Mouse (Mus musculus) embryo, embryonic 10.5 days (tissue): ENCODE measurements around the gene Slc22a30.
"Not testable (repeated sequence)": the region's sequence is repeated elsewhere in the genome, so short reads cannot be mapped to it uniquely, and the experiment has no call there.

Experiments
- DNase-seq: peaks from one replicate; pipeline ENCODE4 v3.0.0-alpha.2; 2015; ENCODE audit warnings: low spot score

Gene Slc22a30

DNA sequence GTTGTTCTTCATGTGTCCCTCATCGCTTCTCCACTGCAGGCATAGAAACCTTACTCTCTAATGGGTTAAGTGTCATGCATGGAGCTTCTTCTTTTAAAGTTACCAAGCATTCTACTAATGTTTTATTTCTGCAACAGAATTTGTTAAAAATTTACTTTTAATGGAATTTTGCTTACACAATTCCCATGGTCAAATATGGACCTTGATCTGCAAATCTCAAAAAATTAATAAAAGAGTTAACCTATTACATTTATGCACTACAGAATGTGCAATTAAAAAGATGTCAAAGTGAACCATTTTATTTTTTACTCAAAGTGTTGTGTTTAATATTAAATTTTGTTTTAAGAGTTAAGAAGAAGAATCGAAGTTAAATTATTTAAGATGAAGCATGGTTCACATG lies at the start of gene Slc22a30:
Gene Slc22a30, minus strand, starts transcription at position 101 of the 400 bp plus-strand sequence.
- DNase-seq = not testable (repeated sequence)

DNA sequence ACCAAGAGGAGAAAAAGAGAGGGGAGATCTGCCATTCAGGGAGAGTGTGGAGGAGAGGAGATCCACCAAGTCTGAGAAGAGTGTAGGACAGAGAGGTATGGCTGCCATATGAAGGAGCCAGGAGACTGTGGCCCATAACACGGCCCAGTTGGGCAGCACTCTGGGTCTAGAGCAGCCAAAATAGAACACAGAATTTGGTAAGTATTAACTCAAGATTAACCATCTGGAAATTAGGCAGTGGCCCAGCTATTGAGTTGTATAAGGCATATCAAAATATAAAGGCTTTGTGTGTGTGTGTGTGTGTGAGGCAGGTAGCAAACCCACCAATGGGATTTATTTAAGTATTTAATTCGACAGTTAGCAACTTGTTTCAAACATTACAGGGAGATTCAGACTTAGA lies 43.4 kb upstream of the Slc22a30 start:
- DNase-seq = no peak

- no peak for DNase-seq
Observed at GRCm38 (mm10) chr19:8447516-8447915, 42.6 kb upstream of the Slc22a30 start.

- DNase-seq = no peak
Observed at GRCm38 (mm10) chr19:8431051-8431662, 26.2 kb upstream of the Slc22a30 start.

DNA sequence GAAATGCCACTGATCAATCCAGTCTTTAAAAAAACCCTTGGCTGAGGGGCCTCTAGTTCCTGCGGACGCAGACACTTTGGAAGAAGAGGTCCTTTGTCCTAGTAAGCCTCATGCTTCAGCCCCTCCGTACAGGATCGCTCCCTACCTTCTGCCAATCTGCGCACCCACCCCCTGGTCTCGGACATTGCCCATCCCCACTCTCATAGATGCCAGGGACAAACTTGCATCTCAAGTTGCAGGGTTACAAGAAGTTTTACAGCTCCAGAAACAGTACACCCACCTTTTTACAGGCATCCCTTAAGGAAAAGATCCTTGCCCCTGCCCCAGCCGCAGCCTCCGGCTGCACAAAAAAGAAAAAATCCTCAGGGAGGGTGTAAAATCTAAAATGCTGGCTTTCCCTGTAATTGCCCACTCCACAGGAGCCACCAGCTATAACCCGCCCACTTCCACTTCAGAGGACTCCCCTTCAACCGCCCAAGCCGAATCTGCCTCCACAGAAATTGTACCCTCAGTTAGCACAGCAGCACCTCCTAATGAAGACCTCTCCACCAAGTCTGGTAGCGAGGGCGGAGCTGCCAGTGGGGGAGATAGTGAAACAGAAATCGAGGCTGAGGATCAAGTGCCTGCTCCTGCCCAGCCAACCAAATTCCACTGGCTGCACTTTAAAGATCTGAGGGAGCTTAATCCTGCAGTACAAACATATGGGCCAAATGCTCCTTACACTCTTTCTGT lies 2.5 kb upstream of the Slc22a30 start:
- not testable (repeated sequence) for DNase-seq
